ENCODE assay signal across 10 mouse cellular contexts in genomic region chr1:36996561-36997213, GRCm38 (mm10). TPM values are rescaled to one million over a fixed set of nuclear protein-coding genes. Genes with fewer than 3 reads are reported as not detected.
DNase-seq lines count a peak whose midpoint lies in the region; ATAC-seq and TF ChIP-seq lines count a peak whose summit lies in the region.
"Had no signal": no experiment of that assay in that cellular context is flagged by ENCODE, and none has a peak within 500 bp of the region (broad histone marks: within the 10 kb centered on the region; RNA-seq: fewer than 3 reads in every experiment).

No protein-coding gene starts in this region.

- no peak for TF ChIP-seq POLR2A in thymus, adult 2 months (IDR thresholded peaks at IDR 0.05; ENCODE audit: control insufficient read depth, extremely low read depth, insufficient read depth, low read length, poor library complexity)

- TF ChIP-seq CTCF in forebrain, postnatal 0 days (IDR thresholded peaks at IDR 0.05; ENCODE audit: low read depth): no peak
- TF ChIP-seq CTCF in kidney, postnatal 0 days (IDR thresholded peaks at IDR 0.05; ENCODE audit: low read depth): no peak
- no peak for TF ChIP-seq CTCF in thymus, adult 2 months (IDR thresholded peaks at IDR 0.05; ENCODE audit: borderline replicate concordance, control insufficient read depth, extremely low read depth, insufficient read depth, low read length, poor library complexity)

- H3K4me3 ChIP-seq in forebrain, embryonic 13.5 days: no peak overlapping the region
- no peak overlapping the region for H3K4me3 ChIP-seq in forebrain, postnatal 0 days (ENCODE audit: low read depth, low read length)
- no peak overlapping the region for H3K4me3 ChIP-seq in kidney, postnatal 0 days (replicated peaks; ENCODE audit: low read depth, low read length)
- H3K4me3 ChIP-seq in thymus, adult 2 months (ENCODE audit: control insufficient read depth, insufficient read depth, low read length): no peak overlapping the region

- H3K9me3 ChIP-seq in forebrain, embryonic 13.5 days (replicated peaks): no peaks in the 10 kb centered on the region
- H3K9me3 ChIP-seq in forebrain, postnatal 0 days (ENCODE audit: low read length): no peaks in the 10 kb centered on the region
- no peaks in the 10 kb centered on the region for H3K9me3 ChIP-seq in kidney, postnatal 0 days (replicated peaks; ENCODE audit: low read length)
- H3K9me3 ChIP-seq: G1E had no signal

- no peaks in the 10 kb centered on the region for H3K27me3 ChIP-seq in forebrain, embryonic 13.5 days
- no peaks in the 10 kb centered on the region for H3K27me3 ChIP-seq in forebrain, postnatal 0 days (ENCODE audit: insufficient read depth, low read length)
- H3K27me3 ChIP-seq in kidney, postnatal 0 days (ENCODE audit: insufficient read depth, low read length): no peaks in the 10 kb centered on the region
- H3K27me3 ChIP-seq in thymus, adult 2 months (ENCODE audit: control insufficient read depth, insufficient read depth, low read length): no peaks in the 10 kb centered on the region

- no peaks in the 10 kb centered on the region for H3K36me3 ChIP-seq in forebrain, embryonic 13.5 days (ENCODE audit: poor library complexity, severe bottlenecking)
- H3K36me3 ChIP-seq in forebrain, postnatal 0 days (ENCODE audit: insufficient read depth): no peaks in the 10 kb centered on the region
- no peaks in the 10 kb centered on the region for H3K36me3 ChIP-seq in kidney, postnatal 0 days (ENCODE audit: insufficient read depth, low read length)
- no peaks in the 10 kb centered on the region for H3K36me3 ChIP-seq in thymus, adult 2 months (ENCODE audit: control insufficient read depth, insufficient read depth, low read length)
- H3K36me3 ChIP-seq: G1E had no signal

- WGBS in forebrain, embryonic 13.5 days: 69% methylated on average over 6 of the region's 6 CpGs
- WGBS in forebrain, postnatal 0 days: 56% methylated on average over 6 of the region's 6 CpGs
- WGBS in kidney, postnatal 0 days: 31% methylated on average over 6 of the region's 6 CpGs
- WGBS in thymus, adult 2 months: 59% methylated on average over 6 of the region's 6 CpGs

- no peak overlapping the region for H3K4me2 ChIP-seq in forebrain, embryonic 13.5 days
- H3K4me2 ChIP-seq in forebrain, postnatal 0 days (ENCODE audit: low read depth): no peak overlapping the region
- H3K4me2 ChIP-seq in kidney, postnatal 0 days (ENCODE audit: low read length): no peak overlapping the region

- intact Hi-C loops in gastrocnemius, postnatal 36 days (cut with DNase I): no loop called here

- no peak overlapping the region for H3K9ac ChIP-seq in forebrain, embryonic 13.5 days
- no peak overlapping the region for H3K9ac ChIP-seq in forebrain, postnatal 0 days
- no peak overlapping the region for H3K9ac ChIP-seq in kidney, postnatal 0 days (ENCODE audit: low read depth, low read length)

- H3K4me1 ChIP-seq in forebrain, embryonic 13.5 days: no peaks in the 10 kb centered on the region
- H3K4me1 ChIP-seq in forebrain, postnatal 0 days (ENCODE audit: insufficient read depth): 0 out of 2 replicates have a peak, but pooled peaks cover 3% of the 10 kb centered on the region
- H3K4me1 ChIP-seq in kidney, postnatal 0 days (replicated peaks; ENCODE audit: insufficient read depth, low read length): no peaks in the 10 kb centered on the region
- H3K4me1 ChIP-seq in thymus, adult 2 months (replicated peaks; ENCODE audit: control insufficient read depth, insufficient read depth, low read length): peaks cover 18% of the 10 kb centered on the region

- no peak for ATAC-seq in forebrain, embryonic 13.5 days
- ATAC-seq in forebrain, postnatal 0 days: no peak
- 0 out of 2 replicates have a peak, but pooled peaks have one; percentile 33 for ATAC-seq in kidney, postnatal 0 days (replicated peaks; ENCODE audit: low FRiP score, low read depth)

- H3K27ac ChIP-seq in forebrain, embryonic 13.5 days: 0 out of 2 replicates have a peak overlapping the region, but pooled peaks have one; percentile 19
- no peak overlapping the region for H3K27ac ChIP-seq in forebrain, postnatal 0 days (ENCODE audit: low read depth, low read length)
- H3K27ac ChIP-seq in kidney, postnatal 0 days: peak overlapping the region; percentile 63
- peak overlapping the region; percentile 24; the same call in 1 of the 2 replicates for H3K27ac ChIP-seq in thymus, adult 2 months (ENCODE audit: control insufficient read depth, insufficient read depth, low read length)
- H3K27ac ChIP-seq: macrophage had no signal

- DNase-seq in forebrain, postnatal 0 days: no peak
- DNase-seq in adrenal gland, adult (ENCODE audit: inconsistent age in 2 of 2, low spot score in 1 of 2): peak; percentile 64 to 88
- DNase-seq in gastrocnemius, postnatal 36 days: peak; percentile 71 to 74
- peak; percentile 79 for DNase-seq in kidney, postnatal 0 days (ENCODE audit: low spot score)
- peak; percentile 22 for DNase-seq in thymus, adult 2 months
- DNase-seq in right cerebral cortex, postnatal 36 days (ENCODE audit: low spot score in 2 of 2): no peak
- no peak for DNase-seq in Muller cell, postnatal 12 days (ENCODE audit: inconsistent ontology term)

RNA-seq across cellular contexts. Expression of gene Vwa3b, which starts 29.7 kb away (rescaled TPM):
- polyA plus RNA-seq in forebrain, embryonic 13.5 days (2015; fragmentation: Nextera tagmentation; extraction: Ambion mirVana): 0.88 and 1.2 TPM in 2 replicates
- 2.2 and 4.6 TPM in 2 replicates for total RNA-seq in forebrain, postnatal 0 days (2014; rRNA removed)
- polyA plus RNA-seq in forebrain, postnatal 0 days (2015; fragmentation: Nextera tagmentation; extraction: Ambion mirVana): 1.9 and 2.6 TPM in 2 replicates
- 10 to 100 TPM; 57.5 to 64.5 TPM for total RNA-seq in gastrocnemius, postnatal 36 days (2021)
- polyA plus RNA-seq in kidney, postnatal 0 days (2015; fragmentation: Nextera tagmentation; extraction: Ambion mirVana): 0.15 and 0.24 TPM in 2 replicates
- 0.13 and 0.14 TPM in 2 replicates for polyA plus RNA-seq in thymus, adult 2 months (2012; rRNA removed)
- polyA plus RNA-seq: G1E, macrophage had no signal

RNA-seq across cellular contexts. Expression of gene Tmem131, which starts 53.2 kb away (rescaled TPM):
- 12.0 and 12.6 TPM in 2 replicates for polyA plus RNA-seq in forebrain, embryonic 13.5 days (2015; fragmentation: Nextera tagmentation; extraction: Ambion mirVana)
- 19.9 and 29.3 TPM in 2 replicates for total RNA-seq in forebrain, postnatal 0 days (2014; rRNA removed)
- 7.2 and 9.4 TPM in 2 replicates for polyA plus RNA-seq in forebrain, postnatal 0 days (2015; fragmentation: Nextera tagmentation; extraction: Ambion mirVana)
- total RNA-seq in gastrocnemius, postnatal 36 days (2021): 10 to 100 TPM; 21.0 to 23.7 TPM
- polyA plus RNA-seq in kidney, postnatal 0 days (2015; fragmentation: Nextera tagmentation; extraction: Ambion mirVana): 9.0 and 9.2 TPM in 2 replicates
- 51.1 and 62.0 TPM in 2 replicates for polyA plus RNA-seq in thymus, adult 2 months (2012; rRNA removed)

Comparison
In these comparisons a context has a peak if more than half of its experiments do, and no peak if none do; other contexts are left out.
1. DNase-seq: peak in adrenal gland, adult (2 of 2), gastrocnemius, postnatal 36 days (2 of 2), kidney, postnatal 0 days (single experiment) and thymus, adult 2 months (single experiment); none in forebrain, postnatal 0 days (single experiment), right cerebral cortex, postnatal 36 days (0 of 2) and Muller cell, postnatal 12 days (single experiment).